Mouse (Mus musculus): ENCODE measurements around the gene Elovl7.

Gene Elovl7

GRCm38 (mm10) chr13:108301411-108301810 lies 87.2 kb downstream of the Elovl7 start:
- no peak for DNase-seq (ENCODE audit: low spot score in 2 of 2)

- no peak for DNase-seq (ENCODE audit: low spot score in 2 of 2)
Observed at GRCm38 (mm10) chr13:108302957-108303675, 88.9 kb downstream of the Elovl7 start.

DNA sequence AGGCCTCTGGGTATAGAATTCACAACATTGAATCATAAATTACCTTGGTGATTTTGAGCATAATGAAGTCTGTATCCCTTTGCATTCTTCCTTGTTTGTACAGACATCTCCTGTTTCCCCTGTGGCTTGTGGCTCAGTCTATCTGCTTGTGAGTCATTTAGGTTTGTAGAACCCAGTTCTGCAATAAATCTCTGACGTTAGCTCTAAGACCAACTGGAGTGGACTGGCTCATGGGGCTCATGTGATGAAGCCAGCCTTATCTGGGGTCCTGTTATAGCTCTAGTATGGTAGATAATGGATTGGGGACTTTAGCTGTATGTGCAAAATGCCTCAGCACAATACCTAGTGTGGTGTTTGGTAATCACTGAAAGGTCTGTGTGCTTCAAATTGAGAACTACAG lies 89.6 kb downstream of the Elovl7 start:
- no peak for DNase-seq (ENCODE audit: low spot score in 2 of 2)

GRCm38 (mm10) chr13:108304680-108305079 lies 90.5 kb downstream of the Elovl7 start:
- DNase-seq (ENCODE audit: low spot score in 2 of 2), result no peak

DNA sequence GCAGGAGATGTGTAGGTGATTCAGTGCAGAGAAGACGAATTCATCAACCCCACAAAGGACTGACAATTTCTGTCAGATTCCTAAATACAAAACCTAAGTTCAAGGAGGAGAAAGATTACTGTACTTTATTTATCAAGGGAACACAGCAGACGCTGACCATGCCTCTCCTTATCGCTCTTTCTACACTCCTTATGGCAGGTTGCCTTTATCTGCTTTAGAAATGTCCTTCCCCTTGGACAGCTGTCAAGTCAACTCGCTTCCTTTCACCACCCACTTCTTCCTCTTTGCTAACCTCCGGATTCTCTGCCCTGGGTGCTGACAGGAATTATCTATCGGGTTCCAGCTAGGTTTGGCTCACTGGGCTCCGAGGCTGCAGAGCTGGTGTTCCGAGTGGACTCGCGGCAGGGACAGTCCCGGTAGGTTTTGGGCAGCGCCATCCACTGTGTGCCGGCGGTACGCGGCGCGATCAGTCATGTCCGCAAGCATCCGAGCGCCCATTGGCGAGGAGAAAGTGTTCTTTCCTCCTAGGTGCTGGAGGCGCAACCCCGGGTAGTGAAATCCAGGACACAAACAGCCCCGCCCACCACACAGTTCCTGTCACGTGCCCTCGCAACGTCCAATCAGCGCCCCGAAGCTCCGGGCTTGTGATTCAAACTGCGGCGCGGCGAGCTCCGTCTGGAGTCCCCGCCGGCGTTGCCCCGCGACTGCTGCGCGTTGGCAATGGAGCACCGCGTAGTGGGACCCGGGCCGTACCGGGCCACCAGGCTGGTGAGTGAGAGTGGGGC lies 101.7 kb downstream of the Elovl7 start, which contains the start of gene Depdc1b:
Depdc1b (plus strand) TSS at position 631 of the 785 bp plus-strand sequence.
- peak; percentile 95 to 96 for DNase-seq (ENCODE audit: low spot score in 2 of 2)

DNA sequence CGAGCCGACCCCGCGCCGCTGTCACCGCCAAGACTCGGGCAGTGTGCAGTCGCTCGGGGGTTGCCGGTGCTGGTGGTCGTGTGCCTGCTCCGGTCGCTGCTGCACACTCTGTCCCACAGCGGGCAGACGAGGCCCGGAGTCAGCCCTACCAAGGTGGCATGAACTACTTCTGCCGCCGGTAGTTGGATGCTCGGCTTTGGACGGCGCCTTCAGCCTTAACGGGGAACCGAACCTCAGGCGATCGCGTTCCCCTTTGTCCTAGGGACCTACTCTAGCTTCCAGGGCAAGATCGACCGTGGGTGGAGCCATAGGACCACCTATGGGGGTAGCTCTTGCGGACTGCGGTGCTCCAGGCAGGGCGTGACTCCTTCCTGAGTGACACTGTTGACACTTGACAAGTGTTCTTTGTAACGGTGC lies 102.3 kb downstream of the Elovl7 start:
- DNase-seq (ENCODE audit: low spot score in 2 of 2), result no peak

GRCm38 (mm10) chr13:108317414-108317813 lies 103.2 kb downstream of the Elovl7 start:
- DNase-seq (ENCODE audit: low spot score in 2 of 2), result no peak

DNA sequence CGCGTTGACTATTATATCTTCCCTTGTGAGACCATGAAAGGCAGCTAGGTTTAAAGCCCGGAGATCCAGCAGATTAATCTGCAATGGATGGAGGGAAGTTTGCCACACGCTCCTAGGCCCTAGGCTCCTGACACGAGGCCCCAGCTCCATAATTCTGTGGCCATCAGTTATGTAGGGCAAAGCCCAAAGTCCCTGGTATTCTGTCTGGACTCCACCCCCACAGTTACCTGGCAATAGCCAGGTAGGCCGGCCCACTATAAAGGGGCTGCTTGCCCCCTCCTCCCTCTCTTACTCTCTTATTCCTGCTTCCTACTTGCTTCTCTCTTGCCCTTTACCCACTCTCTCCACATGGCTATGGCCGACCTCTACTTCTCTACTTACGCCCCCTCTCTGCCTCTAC lies 104.8 kb downstream of the Elovl7 start:
- no peak for DNase-seq (ENCODE audit: low spot score in 2 of 2)

- DNase-seq (ENCODE audit: low spot score in 2 of 2), result no peak
Observed at GRCm38 (mm10) chr13:108320216-108320615, 106.0 kb downstream of the Elovl7 start.

- no peak for DNase-seq (ENCODE audit: low spot score in 2 of 2)
Observed at GRCm38 (mm10) chr13:108322466-108322865, 108.3 kb downstream of the Elovl7 start.

DNA sequence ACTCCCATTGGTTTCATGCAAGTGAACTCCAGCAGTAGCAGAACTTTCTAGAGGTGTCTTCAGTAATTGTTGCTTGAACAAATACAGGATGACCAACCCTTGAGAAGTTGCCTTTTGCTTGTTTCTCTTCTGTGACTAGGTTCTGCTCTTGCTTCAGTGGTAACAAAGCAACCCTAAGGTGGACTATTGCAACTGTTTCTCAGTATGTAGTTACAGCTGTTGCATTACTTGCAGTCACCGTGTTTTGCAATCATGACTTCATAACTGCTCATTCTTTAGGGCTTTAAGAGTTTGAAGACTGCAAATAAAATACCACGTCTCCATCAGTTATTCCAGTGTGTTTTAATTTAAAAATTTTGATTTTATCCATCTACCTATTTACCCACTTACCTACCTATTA lies 109.1 kb downstream of the Elovl7 start:
- DNase-seq (ENCODE audit: low spot score in 2 of 2), result no peak

GRCm38 (mm10) chr13:108323866-108324829 lies 109.9 kb downstream of the Elovl7 start:
- no peak for DNase-seq (ENCODE audit: low spot score in 2 of 2)

- no peak for DNase-seq (ENCODE audit: low spot score in 2 of 2)
Observed at GRCm38 (mm10) chr13:108325871-108326270, 111.7 kb downstream of the Elovl7 start.

GRCm38 (mm10) chr13:108326351-108326750 lies 112.1 kb downstream of the Elovl7 start:
- DNase-seq (ENCODE audit: low spot score in 2 of 2), result no peak

DNA sequence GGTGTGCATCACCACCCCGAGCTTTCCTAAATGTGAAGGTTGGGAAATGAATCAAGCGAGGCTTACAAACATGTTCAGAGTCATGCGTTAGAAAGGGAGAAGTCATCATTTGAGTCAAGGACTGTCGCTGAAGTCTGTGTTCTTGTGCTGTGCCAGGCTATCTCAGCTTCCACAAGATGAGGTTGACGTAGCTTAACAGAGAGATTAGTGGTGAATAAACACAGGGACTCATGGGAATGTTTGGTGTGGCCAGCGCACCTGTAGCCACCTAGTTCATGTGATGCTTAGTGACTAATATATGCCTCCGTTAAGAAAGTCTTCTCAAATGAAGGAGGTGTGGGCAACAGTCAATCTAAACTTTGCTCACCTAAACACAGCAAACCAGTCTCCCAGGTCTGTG lies 112.8 kb downstream of the Elovl7 start:
- DNase-seq (ENCODE audit: low spot score in 2 of 2), result no peak

GRCm38 (mm10) chr13:108328406-108329180 lies 114.4 kb downstream of the Elovl7 start:
- no peak for DNase-seq (ENCODE audit: low spot score in 2 of 2)

GRCm38 (mm10) chr13:108329693-108330092 lies 115.5 kb downstream of the Elovl7 start:
- no peak for DNase-seq (ENCODE audit: low spot score in 2 of 2)

Data from right cerebral cortex, adult 2 months (tissue).